In the genomic region with DNA sequence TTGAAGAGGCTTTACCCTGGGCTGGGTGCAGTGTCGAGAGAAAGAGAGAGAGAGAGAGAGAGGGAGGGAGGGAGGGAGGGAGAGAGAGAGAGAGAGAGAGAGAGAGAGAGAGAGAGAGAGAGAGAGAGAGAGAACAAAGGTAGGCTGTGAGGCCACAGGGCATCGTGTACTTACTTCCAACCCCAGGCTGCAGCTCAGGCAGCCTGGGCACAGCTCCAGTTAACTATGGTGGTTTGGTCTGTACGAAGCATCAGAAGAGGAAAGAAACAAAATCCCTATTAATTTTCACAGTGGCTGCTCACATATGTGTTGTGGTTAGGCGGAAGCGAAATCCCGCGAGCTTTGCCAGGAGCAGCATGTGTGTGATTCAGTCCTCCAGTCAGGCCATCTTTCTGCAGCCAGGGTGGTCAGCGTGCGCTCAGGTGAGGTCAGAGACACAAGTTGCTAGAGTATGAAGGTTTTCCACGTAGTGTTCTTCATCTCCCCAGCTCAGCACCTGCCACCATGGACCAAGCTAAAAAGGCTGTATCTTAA, we compare ENCODE assay signal across 14 mouse cellular contexts.
DNase-seq lines count a peak whose midpoint lies in the region; ATAC-seq and TF ChIP-seq lines count a peak whose summit lies in the region.
"Had no signal": no experiment of that assay in that cellular context is flagged by ENCODE, and none has a peak within 500 bp of the region (broad histone marks: within the 10 kb centered on the region; RNA-seq: fewer than 3 reads in every experiment).

No protein-coding gene starts in this region.

- ATAC-seq in heart, embryonic 11.5 days (replicated peaks; ENCODE audit: insufficient number of reproducible peaks, low FRiP score, low TSS enrichment) = no peak
- peak; percentile 46; the same call in 1 of the 2 replicates for ATAC-seq in forebrain, embryonic 14.5 days
- ATAC-seq in midbrain, embryonic 15.5 days (replicated peaks) = peak; percentile 60; the same call in 1 of the 2 replicates
- ATAC-seq in megakaryocyte-erythroid progenitor cell, adult 5-6 weeks (replicated peaks; ENCODE audit: low FRiP score, low TSS enrichment, poor library complexity, severe bottlenecking) = no peak
- ATAC-seq: liver, embryonic 12.5 days had no signal

- H3K9ac ChIP-seq in heart, embryonic 11.5 days (ENCODE audit: low read depth, low read length) = no peak overlapping the region
- H3K9ac ChIP-seq in forebrain, embryonic 14.5 days (ENCODE audit: low read length) = no peak overlapping the region
- no peak overlapping the region for H3K9ac ChIP-seq in midbrain, embryonic 15.5 days
- H3K9ac ChIP-seq: liver, embryonic 12.5 days had no signal

- no peak for TF ChIP-seq POLR2A in brain, embryonic 14.5 days (IDR thresholded peaks at IDR 0.05; ENCODE audit: borderline replicate concordance, extremely low read depth, insufficient read depth, insufficient read length, poor library complexity, severe bottlenecking)

- H3K27me3 ChIP-seq in heart, embryonic 11.5 days (ENCODE audit: control insufficient read depth, insufficient read depth, low read length) = no peaks in the 10 kb centered on the region
- H3K27me3 ChIP-seq in forebrain, embryonic 14.5 days (replicated peaks; ENCODE audit: control insufficient read depth, insufficient read depth, low read length) = no peaks in the 10 kb centered on the region
- no peaks in the 10 kb centered on the region for H3K27me3 ChIP-seq in midbrain, embryonic 15.5 days (replicated peaks)
- H3K27me3 ChIP-seq: liver, embryonic 12.5 days; megakaryocyte, embryonic 14.5 days had no signal

- WGBS in heart, embryonic 11.5 days (ENCODE audit: insufficient replicate concordance) = 54% methylated on average over 10 of the region's 10 CpGs
- WGBS in forebrain, embryonic 14.5 days = 21% methylated on average over 10 of the region's 10 CpGs
- 32% methylated on average over 10 of the region's 10 CpGs for WGBS in midbrain, embryonic 15.5 days

- no peak overlapping the region for H3K27ac ChIP-seq in heart, embryonic 11.5 days (ENCODE audit: low read depth, low read length)
- no peak overlapping the region for H3K27ac ChIP-seq in forebrain, embryonic 14.5 days (ENCODE audit: low read depth, low read length)
- no peak overlapping the region for H3K27ac ChIP-seq in midbrain, embryonic 15.5 days
- H3K27ac ChIP-seq: gastrocnemius, adult 2 months; liver, embryonic 12.5 days had no signal

- H3K4me1 ChIP-seq in heart, embryonic 11.5 days (ENCODE audit: control insufficient read depth, insufficient read depth, low read length) = no peaks in the 10 kb centered on the region
- H3K4me1 ChIP-seq in forebrain, embryonic 14.5 days (ENCODE audit: control insufficient read depth, insufficient read depth, low read length) = no peaks in the 10 kb centered on the region; the same call in 1 of the 2 replicates
- H3K4me1 ChIP-seq in midbrain, embryonic 15.5 days = peaks cover 6% of the 10 kb centered on the region
- H3K4me1 ChIP-seq: liver, embryonic 12.5 days; megakaryocyte, embryonic 14.5 days had no signal

- H3K36me3 ChIP-seq in heart, embryonic 11.5 days (ENCODE audit: control insufficient read depth, insufficient read depth, low read length) = no peaks in the 10 kb centered on the region
- H3K36me3 ChIP-seq in forebrain, embryonic 14.5 days (ENCODE audit: control insufficient read depth, insufficient read depth, low read length) = no peaks in the 10 kb centered on the region
- H3K36me3 ChIP-seq in midbrain, embryonic 15.5 days (replicated peaks) = no peaks in the 10 kb centered on the region
- H3K36me3 ChIP-seq: G1E; liver, embryonic 12.5 days had no signal

- DNase-seq in heart, adult 11 months = peak; percentile 40
- peak; percentile 69 for DNase-seq in brain, embryonic 14.5 days (ENCODE audit: low read depth)
- DNase-seq in forebrain, embryonic 14.5 days (ENCODE audit: low spot score) = peak; percentile 39
- DNase-seq in adrenal gland, adult 2 months = no peak
- DNase-seq in adrenal gland, postnatal 4 days (ENCODE audit: low spot score in 2 of 2) = no peak
- DNase-seq: cerebellum, adult 2 months; gastrocnemius, adult 2 months; kidney, adult 18-20 months had no signal

- no peaks in the 10 kb centered on the region for H3K9me3 ChIP-seq in heart, embryonic 11.5 days (replicated peaks; ENCODE audit: control insufficient read depth, low read length)
- H3K9me3 ChIP-seq in forebrain, embryonic 14.5 days (replicated peaks; ENCODE audit: control insufficient read depth, low read length) = no peaks in the 10 kb centered on the region
- no peaks in the 10 kb centered on the region for H3K9me3 ChIP-seq in midbrain, embryonic 15.5 days
- H3K9me3 ChIP-seq: liver, embryonic 12.5 days; megakaryocyte, embryonic 14.5 days had no signal

- no peak overlapping the region for H3K4me3 ChIP-seq in heart, embryonic 11.5 days (ENCODE audit: low read depth, low read length)
- H3K4me3 ChIP-seq in forebrain, embryonic 14.5 days (ENCODE audit: low read depth, low read length) = no peak overlapping the region
- no peak overlapping the region for H3K4me3 ChIP-seq in midbrain, embryonic 15.5 days
- H3K4me3 ChIP-seq: gastrocnemius, adult 2 months; liver, embryonic 12.5 days; megakaryocyte, embryonic 14.5 days had no signal

- H3K4me2 ChIP-seq in heart, embryonic 11.5 days = no peak overlapping the region
- H3K4me2 ChIP-seq in forebrain, embryonic 14.5 days (ENCODE audit: low read length) = peak overlapping the region; percentile 6; the same call in 1 of the 2 replicates
- no peak overlapping the region for H3K4me2 ChIP-seq in midbrain, embryonic 15.5 days
- H3K4me2 ChIP-seq: liver, embryonic 12.5 days had no signal

- no peak for TF ChIP-seq CTCF in brain, embryonic 14.5 days (IDR thresholded peaks at IDR 0.05; ENCODE audit: borderline replicate concordance, extremely low read depth, insufficient read depth, insufficient read length)

Comparison
In these comparisons a context has a peak if more than half of its experiments do, and no peak if none do; other contexts are left out.
1. DNase-seq: peak in heart, adult 11 months (single experiment), brain, embryonic 14.5 days (single experiment) and forebrain, embryonic 14.5 days (single experiment); none in adrenal gland, adult 2 months (single experiment) and adrenal gland, postnatal 4 days (0 of 2).
2. ATAC-seq: peak in forebrain, embryonic 14.5 days (single experiment) and midbrain, embryonic 15.5 days (single experiment); none in heart, embryonic 11.5 days (single experiment) and megakaryocyte-erythroid progenitor cell, adult 5-6 weeks (single experiment).